Mouse (Mus musculus) testis, postnatal 14 days (tissue): ENCODE results near the gene Vmn1r55.
A peak's percentile ranks its signal among the peaks of the same experiment; 100 is the strongest.
"Not testable (repeated sequence)": the region's sequence is repeated elsewhere in the genome, so short reads cannot be mapped to it uniquely, and the experiment has no call there.

ENCODE experiments used
- DNase-seq: peaks from one replicate; pipeline ENCODE4 v3.0.0; 2021; ENCODE audit warnings: low spot score

The Vmn1r55 gene

DNA sequence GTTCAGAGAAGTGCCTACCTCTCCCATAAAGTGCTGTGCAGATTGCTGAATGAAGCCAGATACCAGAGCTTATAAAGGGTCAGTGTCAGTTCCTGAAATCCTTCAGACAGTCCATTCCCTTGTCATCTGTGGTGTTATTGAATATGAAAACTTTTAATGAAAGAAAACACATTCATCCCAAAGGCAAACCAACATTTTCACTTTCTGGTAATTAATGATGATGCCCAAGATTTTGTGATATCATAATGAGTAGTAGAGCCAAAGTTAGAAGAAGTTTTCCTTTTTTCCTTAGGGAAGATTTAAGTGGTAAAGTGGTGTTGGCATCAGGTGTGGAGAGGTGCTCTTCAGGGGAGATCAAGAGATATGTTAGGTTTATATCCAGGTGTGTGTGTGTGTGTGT is at the start of gene Vmn1r55:
Gene Vmn1r55 (minus strand): TSS at position 101 of the 400 bp plus-strand sequence.
- not testable (repeated sequence) for DNase-seq

DNA sequence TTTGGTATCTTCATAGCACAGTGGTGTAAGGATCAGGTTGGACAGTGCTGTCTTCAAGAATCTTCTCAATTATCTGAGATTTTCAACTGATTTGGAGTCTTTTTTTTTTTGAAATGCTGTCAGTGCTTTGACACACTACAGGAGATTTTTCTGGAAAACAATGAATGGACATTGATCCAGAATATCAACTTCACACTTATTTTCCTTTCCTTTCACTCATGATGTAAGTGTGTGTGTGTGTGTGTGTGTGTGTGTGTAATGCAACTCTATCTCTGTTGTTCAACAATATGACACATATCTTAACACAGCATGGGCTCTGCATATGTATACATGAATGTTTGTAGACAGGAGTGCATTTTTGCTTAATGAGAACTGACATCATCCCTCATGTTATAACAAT is 47.2 kb upstream of the Vmn1r55 start, which contains the start of gene Vmn1r56:
Gene Vmn1r56 (minus strand): TSS at position 101 of the 400 bp plus-strand sequence.
- not testable (repeated sequence) for DNase-seq

DNA sequence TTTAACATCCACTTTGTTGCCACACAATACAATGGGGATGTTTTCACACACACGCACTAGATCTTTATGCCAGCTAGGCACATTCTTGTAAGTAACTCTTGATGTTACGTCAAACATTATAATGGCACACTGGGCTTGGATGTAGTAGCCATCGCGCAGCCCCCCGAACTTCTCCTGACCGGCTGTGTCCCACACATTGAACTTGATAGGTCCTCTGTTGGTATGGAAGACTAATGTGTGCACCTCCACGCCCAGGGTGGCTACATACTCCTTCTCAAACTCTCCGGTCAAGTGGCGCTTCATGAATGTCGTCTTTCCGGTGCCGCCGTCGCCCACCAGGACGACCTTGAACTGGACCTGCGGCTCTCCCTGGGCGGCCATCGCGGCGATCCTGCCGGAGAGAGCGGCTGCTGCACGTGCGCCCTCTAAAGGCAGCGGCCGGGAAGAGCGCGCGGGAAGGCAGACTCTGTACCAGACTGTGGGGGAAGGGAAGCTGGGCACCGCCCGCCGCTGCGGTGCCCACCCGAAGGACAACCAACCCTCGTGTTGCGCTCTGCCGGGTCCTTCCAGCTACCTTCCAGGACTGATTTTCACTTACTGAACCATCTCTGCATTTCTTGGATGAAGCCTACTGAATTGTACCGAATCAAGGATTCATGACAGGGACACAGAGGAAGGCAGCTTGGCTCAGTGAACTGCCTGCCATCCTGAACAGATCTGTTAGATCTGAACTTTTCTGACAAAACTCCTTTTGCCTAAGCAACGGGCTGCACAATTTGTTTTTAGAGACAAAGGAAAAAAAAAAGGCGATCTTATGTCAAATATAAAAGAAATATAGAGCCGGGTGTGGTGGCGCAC is 23.7 kb downstream of the Vmn1r55 start, which contains the start of gene Rasl2-9:
Gene Rasl2-9 (minus strand): TSS at position 402 of the 858 bp plus-strand sequence.
- peak; percentile 76 for DNase-seq

DNA sequence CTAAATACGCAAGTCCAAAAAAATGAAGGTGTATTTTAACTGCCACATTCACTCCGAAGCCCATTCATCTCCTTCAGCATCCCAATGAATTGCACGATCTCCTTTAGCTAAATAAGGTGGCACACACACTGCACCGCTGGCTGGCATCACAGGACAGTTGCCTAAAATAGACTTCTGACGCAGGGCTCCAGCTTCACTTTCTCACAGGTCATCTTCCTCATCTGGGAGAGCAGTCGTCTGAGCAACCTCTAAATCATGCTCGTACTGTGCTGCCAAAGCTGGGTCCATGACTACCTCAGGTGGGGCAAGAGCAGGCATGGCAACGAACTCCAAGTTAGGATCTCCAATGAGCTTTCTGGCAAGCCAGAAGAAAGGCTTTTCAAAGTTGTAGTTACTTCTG is 24.4 kb downstream of the Vmn1r55 start:
- no peak for DNase-seq

DNA sequence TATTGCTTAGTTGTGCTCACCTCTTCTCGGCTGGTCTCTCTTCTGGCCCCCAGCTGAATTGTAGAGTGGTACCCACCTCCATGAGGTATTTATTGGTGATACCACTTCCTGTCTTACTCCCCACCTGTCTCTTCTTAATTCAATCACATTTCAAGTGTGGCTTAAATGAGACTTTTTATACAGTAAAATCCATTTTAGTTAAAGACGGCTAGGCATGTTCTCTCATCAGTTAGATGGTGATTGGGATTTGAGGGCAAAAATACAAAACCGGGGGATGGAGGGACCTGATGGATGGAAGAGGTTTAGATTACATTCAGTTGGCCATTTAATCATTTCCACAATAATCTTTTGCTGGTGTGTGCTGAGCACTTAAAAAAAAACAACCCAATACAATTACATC is 32.6 kb downstream of the Vmn1r55 start, which contains the start of gene Rfpl4:
Gene Rfpl4 (minus strand): TSS at position 101 of the 400 bp plus-strand sequence.
- DNase-seq = no peak

DNA sequence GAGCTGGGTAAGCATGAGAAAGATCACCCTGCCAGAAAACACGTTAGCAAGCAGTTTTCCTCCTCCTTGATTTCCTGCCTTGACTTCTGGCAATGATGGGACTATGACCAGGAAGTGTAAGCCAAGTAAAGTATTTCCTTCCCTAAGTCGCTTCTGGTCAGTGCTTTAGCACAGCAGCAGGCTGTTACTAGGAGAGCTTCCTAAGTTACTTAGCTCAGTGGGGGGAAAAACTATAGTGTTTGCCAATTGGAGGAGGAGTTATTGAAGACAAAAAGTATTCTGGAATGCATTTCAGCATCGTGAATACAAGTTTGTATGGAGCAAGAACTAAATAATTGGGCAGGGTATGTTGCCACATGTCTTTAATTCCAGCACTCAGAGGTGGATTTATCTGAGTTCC is 36.8 kb downstream of the Vmn1r55 start:
- DNase-seq = no peak

DNA sequence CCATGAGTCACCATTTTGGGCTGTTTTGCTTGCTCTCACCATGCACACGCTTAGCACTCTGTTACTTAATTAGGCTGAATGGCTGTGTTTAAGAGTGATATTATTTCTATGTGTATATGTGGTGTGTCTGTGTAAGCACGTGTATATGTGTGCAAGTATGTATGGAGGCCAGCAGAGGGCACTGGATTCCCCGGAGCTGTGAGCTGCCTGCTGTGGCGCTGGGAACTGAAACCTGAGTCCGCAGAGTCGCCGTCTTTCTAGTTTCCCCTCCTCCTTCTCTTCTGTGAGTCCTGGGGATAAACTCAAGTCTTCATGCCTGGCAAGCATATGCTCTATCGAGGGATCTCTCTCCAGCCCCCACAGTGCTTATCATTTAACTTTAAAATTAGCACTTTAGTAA is 40.2 kb downstream of the Vmn1r55 start:
- no peak for DNase-seq

DNA sequence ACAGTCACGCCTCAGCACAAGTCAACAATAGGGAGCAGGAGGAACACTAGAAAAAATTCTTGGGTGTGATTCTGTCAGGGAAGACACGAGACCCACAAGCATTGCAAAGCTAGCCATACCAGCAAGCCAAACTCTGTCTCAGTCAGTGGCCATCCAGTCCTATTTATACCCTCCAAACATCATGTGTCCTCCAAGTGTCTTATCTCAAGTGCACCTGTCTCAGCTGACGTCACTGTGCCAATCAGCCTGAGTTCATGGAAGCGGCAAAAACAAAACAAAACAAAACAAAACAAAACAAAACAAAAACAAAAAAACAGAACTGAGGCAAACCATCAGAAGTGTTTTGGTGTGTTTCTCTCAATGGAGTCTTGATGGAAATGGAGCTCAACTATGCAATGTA is 41.2 kb downstream of the Vmn1r55 start:
- DNase-seq = no peak

DNA sequence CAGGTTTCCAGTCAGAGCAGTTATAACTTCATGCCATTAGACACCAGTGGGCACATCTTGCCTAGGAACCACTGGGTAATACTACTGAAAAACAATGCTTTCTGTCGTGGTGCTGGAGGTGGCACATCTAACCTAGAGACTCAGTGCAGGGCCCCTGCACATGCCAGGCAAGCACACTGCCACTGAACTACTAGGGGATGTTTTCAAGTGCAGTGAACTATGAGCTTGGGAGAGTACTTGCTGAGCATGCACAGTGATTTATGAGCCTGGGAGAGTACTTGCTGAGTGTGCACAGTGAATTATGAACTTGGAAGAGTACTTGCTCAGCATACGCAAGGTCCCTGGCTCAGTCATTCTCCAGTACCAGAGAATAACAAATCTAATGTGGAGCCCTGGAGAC is 46.9 kb downstream of the Vmn1r55 start:
- no peak for DNase-seq

DNA sequence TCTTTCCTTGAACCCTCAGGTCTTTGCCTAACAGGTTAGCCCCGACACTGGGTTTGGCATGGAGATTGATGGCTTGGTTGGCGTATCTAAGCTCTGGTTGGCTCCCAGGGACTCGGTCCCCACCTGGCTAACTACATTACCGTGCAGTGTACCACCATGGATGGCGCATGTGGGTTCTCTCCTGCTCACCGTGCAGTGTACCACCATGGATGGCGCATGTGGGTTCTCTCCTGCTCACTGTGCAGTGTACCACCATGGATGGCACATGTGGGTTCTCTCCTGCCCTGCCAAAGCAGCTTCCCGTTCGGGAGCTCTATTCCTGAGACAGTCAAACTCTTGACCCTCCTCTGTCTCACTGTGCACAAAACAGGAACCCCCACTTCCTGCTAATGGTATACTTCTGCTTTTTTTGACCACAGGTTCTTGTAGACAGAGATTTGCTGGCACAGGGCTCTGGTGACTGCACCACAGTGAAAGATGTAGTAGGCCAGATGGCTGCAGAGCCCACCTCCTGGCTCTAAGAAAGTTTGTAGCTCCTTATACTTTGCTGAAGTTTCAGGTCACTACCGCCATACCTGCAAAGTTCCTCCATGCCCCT is 48.3 kb downstream of the Vmn1r55 start:
- no peak for DNase-seq

DNA sequence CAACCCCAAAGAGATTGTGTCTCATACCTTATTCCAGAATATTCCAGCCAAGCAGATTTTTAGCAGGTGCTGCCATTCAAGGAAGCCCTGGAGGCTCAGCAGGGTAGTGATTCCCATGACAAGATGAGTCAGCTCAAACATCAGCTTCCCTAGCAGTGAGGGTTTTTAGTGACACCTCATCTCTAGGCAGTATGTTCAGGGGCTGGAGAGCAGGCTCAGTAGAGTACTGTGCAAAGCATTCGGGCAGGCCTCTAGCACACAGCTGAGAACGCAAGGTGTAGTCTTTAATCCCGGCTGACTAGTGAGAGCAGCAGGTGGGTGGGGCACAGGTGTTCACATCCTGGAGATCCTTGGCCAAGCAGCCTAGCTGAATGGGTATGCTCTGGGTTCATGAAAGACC is 49.7 kb downstream of the Vmn1r55 start:
- DNase-seq = no peak

DNA sequence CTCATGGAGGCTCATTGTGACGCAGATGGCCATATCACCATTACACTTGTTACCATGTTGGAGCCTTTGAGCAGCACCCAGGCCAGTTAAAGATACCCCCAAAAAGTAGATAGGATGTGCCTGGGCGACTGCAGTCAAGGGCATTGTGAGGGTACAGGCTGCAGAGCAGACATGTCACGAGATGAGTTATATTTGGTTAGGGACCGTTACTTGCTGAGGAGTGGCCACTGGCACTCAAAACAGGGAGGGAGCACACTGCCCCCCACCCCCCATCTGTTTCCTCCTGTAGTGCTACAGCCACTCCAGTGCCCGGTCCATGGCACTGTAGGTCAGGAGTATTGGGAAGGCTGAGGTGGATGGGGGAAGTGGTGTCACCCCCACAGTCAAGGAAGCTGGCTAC is 50.7 kb downstream of the Vmn1r55 start:
- no peak for DNase-seq

DNA sequence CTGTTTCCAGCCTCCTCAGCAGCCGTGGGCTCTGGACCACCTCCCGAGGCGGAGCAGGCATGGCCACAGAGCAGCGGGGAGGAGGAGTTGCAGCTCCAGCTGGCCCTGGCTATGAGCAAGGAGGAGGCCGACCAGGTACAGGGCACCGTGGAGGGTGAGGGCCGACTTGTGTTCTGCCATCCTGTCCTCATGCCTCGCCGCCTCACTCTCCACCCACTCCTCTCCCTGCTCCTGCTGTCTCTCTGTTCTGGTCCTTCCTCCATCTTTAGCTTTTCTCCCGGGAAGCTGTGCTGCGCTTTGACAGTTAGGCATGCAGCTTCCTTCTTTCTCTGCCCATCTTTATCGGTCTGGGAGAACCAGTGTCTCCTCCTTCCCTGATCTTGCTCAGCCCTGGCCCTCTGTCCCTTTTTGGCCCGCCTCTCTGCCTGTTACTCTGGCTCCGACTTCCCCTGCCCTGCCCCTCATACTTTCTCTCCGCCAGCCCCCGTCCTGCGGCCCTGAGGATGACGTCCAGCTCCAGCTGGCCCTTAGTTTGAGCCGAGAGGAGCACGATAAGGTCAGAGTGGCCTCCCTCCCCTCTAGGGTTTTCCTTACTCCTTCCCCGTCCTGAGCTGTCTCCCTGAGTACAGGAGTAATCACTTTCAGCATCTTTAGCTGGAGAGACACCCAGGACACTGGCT is 56.5 kb downstream of the Vmn1r55 start:
- peak; percentile 44 for DNase-seq

DNA sequence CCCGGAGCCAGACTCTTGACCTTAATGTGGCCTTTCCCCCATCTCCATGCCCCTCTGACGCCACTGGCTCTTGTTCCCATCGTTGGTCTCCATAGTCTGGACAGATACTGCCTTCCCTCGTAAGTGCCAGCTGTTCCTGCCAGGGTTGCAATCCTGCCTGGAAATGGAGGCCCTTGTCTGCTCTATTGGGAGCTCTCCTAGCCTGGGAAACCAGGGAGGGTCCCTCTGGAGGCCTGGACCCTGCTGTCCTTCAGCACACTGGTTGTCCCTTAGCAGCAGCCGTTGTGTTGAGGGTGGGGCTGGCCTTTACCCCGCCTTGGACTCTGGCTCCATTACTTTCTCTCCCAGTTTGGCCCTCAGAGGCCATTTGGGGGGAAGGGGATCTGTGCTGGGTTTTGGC is 57.1 kb downstream of the Vmn1r55 start:
- DNase-seq = no peak

DNA sequence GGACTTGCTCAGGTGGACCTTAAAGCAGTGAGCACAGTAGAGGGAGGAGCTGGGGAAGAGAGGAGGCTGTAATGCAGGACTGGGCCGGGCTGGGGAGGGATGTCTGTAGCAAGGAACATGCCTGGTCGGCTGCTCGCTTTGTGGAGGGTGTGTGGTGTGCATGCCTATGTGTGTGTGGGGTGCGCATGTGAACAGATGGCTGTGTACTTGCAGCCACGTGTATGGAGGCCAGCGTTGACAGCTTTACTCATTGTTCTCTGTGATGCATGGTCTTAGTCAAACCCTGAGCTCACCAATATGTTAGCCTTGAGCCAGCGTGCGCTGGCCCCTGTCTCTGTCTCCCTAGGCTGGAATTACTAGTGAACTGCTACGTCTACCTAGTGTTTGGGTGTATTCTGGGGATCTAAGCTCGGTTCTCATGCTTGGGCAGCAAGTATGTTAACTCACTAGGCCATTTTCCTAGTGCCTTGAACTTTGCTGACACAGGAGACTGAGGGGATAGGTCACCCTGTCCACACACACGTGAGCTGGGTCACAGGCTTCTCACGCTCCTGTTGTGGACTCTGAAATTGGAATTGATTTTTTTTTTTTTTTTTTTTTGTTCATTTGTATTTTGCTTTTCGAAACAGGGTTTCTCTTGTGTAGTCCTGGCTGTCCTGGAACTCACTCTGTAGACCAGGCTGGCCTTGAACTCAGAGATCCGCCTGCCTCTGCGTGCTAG is 58.3 kb downstream of the Vmn1r55 start:
- no peak for DNase-seq

DNA sequence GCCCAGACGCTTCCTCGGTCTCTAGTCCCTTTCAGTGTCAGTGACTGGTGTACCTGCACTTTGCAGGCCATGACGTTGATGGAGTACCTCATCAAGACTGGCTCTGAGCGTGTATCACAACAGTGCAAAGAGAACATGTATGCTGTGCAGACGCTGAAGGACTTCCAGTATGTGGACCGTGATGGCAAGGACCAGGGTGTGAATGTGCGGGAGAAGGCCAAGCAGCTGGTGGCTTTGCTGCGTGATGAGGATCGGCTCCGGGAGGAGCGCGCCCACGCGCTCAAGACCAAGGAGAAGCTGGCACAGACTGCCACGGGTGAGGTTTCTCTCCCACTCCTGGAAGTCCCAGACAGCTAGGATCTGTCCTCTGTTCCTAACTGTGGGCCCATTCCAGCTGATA is 59.6 kb downstream of the Vmn1r55 start:
- DNase-seq = no peak

DNA sequence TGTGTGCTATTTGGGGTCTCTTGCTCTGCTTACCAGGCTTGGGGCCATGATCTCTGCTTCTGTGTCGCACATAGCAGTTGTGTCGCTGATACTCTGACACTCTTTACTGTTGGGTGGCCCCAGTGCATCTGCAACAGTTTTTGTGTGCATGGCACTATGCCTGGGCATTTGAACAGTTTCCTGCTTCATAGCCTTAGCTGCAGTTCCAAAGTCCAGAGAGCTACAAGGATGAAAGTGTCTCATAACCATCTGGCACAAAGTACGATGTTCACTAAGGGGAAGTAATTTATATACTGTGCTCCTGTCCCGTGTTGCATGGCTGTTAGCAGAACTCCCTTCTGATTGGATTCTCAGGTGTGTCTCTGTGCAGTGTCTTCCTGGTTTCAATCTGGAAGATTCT is 61.6 kb downstream of the Vmn1r55 start:
- no peak for DNase-seq

DNA sequence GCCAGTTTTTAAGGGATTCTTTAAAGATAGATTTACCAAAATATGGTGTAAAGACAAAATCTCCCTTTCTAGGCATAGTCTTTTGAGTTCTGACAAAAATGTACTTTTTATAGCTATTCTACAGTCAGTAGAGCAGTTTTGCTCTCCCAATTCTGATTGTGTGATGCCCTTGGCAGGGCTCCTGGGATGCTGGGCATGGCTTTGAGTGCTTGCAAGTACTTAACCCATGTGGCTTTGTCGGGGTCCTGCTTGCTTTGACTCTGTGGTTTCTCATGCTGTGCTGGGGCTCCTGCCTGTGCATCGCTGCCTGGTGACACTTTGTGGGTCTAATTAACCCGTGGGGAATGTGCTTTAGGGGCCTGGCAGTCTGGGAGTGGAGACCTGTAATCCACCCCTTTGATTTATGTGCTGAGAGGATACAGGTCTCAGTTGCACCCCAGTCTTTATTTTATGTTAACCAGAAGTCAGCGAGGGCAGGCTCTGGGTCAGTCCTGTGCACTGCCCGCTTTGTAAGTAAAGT is 62.5 kb downstream of the Vmn1r55 start:
- DNase-seq = no peak

DNA sequence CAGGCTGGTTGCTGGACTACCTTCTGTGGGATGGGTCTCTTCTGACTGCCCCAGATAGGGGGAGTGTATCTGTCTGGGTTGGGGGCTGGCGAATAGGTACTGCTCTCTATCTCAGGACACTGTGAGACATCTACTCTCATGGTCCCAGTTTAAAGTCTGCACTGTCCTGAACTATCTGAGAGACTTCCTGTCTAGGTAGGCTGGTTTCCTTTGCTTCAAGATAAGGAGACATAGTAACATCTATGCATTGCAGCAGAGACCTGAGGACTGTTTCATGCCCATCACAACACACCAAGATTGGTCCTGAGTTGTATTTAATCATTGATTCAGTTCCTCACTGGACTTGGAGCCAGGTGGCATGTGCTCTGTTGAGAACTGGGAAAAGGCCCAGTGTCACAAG is 64.0 kb downstream of the Vmn1r55 start:
- DNase-seq = no peak

DNA sequence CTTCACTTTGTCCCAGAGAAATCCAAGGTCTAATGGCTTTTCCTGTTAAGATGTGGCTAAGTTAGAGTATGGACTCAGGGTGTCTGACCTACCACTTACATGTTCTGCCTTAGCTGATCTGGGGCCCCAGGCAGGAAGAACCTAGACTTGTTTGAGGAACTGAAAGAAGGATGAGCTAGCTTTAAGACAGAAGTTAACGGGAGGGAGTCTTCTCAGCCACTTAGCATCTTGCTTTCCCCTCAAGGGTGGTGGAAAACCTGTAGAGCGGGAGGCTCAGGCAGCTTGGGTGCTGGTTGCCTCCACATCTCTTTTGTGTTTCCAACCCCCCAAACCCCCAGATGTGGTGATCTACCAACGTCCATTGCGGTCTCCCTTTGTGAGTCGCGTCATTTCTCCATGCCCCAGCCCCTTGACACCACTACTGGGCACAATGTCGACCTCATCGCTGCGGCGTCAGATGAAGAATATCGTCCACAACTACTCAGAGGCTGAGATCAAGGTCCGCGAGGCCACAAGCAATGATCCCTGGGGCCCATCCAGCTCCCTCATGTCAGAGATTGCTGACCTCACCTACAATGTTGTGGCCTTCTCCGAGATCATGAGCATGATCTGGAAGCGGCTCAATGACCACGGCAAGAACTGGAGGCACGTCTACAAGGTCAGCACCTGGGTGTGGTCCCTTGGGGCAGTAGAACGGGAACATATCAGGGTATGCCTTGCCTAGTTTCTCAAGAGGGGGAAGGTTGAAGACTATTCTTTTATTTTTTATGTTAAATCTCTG is 66.0 kb downstream of the Vmn1r55 start:
- DNase-seq = no peak

DNA sequence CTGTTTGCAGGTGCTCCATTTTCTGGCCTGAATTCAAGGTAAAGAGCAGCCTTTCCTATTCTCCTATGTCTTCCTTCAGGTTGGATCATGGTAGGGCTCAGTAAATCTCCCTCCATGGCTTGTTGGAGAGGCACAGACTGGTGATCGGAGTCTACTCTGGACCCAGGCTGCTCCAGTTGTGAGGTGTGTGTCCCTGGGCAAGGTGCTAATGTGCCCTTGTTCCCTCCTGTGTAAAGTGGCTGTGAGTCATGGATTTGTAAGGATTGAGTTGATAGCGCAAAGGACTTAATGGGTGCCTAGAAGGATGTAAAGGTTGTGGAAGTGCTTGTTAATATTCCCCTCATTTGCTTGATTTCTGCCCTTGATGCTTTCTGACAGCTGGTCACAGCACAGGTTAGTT is 67.5 kb downstream of the Vmn1r55 start:
- no peak for DNase-seq
